31 mouse cellular contexts compared by ENCODE assay signal in the genomic region with DNA sequence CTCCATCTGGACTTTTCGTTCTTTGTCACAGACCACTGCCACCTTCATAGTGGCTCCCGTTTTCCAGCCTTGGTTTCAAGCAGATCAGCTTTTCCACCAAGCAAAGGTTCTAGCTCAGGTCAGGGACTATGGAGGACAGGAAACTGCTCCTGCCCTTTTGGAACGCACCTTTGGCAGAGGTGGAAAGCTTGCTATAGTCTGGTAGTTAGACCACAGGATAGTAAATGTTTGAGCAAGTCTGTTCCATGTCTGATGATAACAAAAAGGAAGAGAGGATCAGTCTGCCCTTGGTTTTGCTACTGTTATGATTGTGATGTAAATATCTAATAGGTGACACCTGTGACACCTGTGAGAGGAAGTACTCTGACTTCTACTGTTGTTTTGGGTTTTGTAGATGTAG. TPM values are rescaled to one million over a fixed set of nuclear protein-coding genes. Genes with fewer than 3 reads are reported as not detected.
"Had no signal": no experiment of that assay in that cellular context is flagged by ENCODE, and none has a peak within 500 bp of the region (broad histone marks: within the 10 kb centered on the region; RNA-seq: fewer than 3 reads in every experiment).

No protein-coding gene starts in this region.

- H3K4me3 ChIP-seq: gastrocnemius, adult 2 months; heart, adult 2 months; heart, embryonic 13.5 days; heart, embryonic 15.5 days; hindbrain, embryonic 10.5 days; hindbrain, embryonic 12.5 days; kidney, embryonic 15.5 days; limb, embryonic 13.5 days; limb, embryonic 15.5 days; liver, embryonic 12.5 days had no signal

- H3K27ac ChIP-seq: gastrocnemius, adult 2 months; heart, adult 2 months; heart, embryonic 13.5 days; heart, embryonic 15.5 days; hindbrain, embryonic 10.5 days; hindbrain, embryonic 12.5 days; hindbrain, embryonic 14.5 days; kidney, embryonic 15.5 days; kidney, postnatal 0 days; limb, embryonic 13.5 days; limb, embryonic 15.5 days; liver, embryonic 12.5 days; liver, embryonic 14.5 days had no signal

- ATAC-seq: hindbrain, embryonic 16.5 days; intestine, embryonic 16.5 days; liver, embryonic 12.5 days had no signal

- H3K27me3 ChIP-seq: heart, embryonic 13.5 days; heart, embryonic 15.5 days; hindbrain, embryonic 12.5 days; kidney, embryonic 15.5 days; limb, embryonic 13.5 days; limb, embryonic 15.5 days had no signal

- H3K9ac ChIP-seq: heart, embryonic 13.5 days; heart, embryonic 15.5 days; hindbrain, embryonic 12.5 days; hindbrain, embryonic 14.5 days; kidney, embryonic 15.5 days; limb, embryonic 13.5 days; limb, embryonic 15.5 days; liver, embryonic 12.5 days; liver, embryonic 14.5 days had no signal

- H3K4me2 ChIP-seq: heart, embryonic 11.5 days; heart, embryonic 13.5 days; heart, embryonic 15.5 days; hindbrain, embryonic 12.5 days; hindbrain, embryonic 14.5 days; kidney, embryonic 15.5 days; limb, embryonic 13.5 days; limb, embryonic 15.5 days; liver, embryonic 12.5 days had no signal

- H3K36me3 ChIP-seq: heart, embryonic 13.5 days; heart, embryonic 15.5 days; hindbrain, embryonic 10.5 days; hindbrain, embryonic 12.5 days; kidney, embryonic 15.5 days; limb, embryonic 13.5 days; limb, embryonic 15.5 days; liver, embryonic 12.5 days had no signal

- H3K4me1 ChIP-seq: hindbrain, embryonic 12.5 days; limb, embryonic 13.5 days; limb, embryonic 15.5 days had no signal

- H3K9me3 ChIP-seq: heart, embryonic 13.5 days; heart, embryonic 15.5 days; hindbrain, embryonic 10.5 days; hindbrain, embryonic 12.5 days; kidney, embryonic 15.5 days; limb, embryonic 13.5 days; limb, embryonic 15.5 days; liver, embryonic 12.5 days had no signal

- DNase-seq: gastrocnemius, adult 2 months; gastrocnemius, postnatal 10 days; gastrocnemius, postnatal 25 days; heart, postnatal 4 days; kidney, adult 11 months; kidney, adult 2 months; kidney, adult 9 months; kidney, postnatal 14 days; kidney, postnatal 36 days; layer of hippocampus, adult 9-11 months; layer of hippocampus, postnatal 36 days had no signal

RNA-seq across cellular contexts. Expression of a gene that starts 31.3 kb away (rescaled TPM):
- total RNA-seq: gastrocnemius, adult 2 months; gastrocnemius, postnatal 10 days; gastrocnemius, postnatal 25 days; granulocyte monocyte progenitor cell, adult 5-6 weeks; heart, postnatal 25 days; heart, postnatal 4 days; liver, adult 2 months had no signal
- polyA plus RNA-seq: intestine, embryonic 14.5 days; intestine, embryonic 16.5 days; kidney, postnatal 0 days; large intestine, adult 2 months; liver, adult 2 months; liver, embryonic 12.5 days had no signal
